Mouse (Mus musculus): ENCODE results near the gene Efr3b.

DNA sequence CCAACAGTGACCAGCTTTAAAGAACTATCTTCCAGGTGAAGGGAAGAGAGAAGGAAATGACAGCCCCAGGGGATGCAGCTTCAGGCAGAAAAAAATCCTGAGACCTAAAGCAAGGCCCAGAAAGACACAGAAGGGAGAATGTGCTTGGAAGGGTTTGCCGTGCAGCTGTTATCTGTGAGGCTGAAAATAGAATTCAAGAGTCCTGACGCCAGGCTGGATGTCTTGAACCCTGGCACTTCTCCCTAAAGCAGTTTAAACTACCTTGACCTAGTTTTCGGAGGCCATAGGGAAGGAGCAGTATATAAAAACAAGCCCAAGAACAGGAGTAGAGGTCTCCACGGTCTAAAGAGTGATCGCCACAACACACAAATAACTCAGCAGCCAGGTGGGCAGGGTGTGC is 3.7 kb upstream of the Efr3b start:
- TF ChIP-seq CTCF (IDR thresholded peaks at IDR 0.05; ENCODE audit: low read depth, low read length) (no peak), POLR2A (IDR thresholded peaks at IDR 0.05; ENCODE audit: borderline replicate concordance, low read depth, low read length) (no peak)
